15 mouse cellular contexts compared by ENCODE assay signal in genomic region chr8:83423032-83423825, GRCm38 (mm10). TPM values are rescaled to one million over a fixed set of nuclear protein-coding genes. Genes with fewer than 3 reads are reported as not detected.
DNase-seq lines count a peak whose midpoint lies in the region; ATAC-seq and TF ChIP-seq lines count a peak whose summit lies in the region.
"Had no signal": no experiment of that assay in that cellular context is flagged by ENCODE, and none has a peak within 500 bp of the region (broad histone marks: within the 10 kb centered on the region; RNA-seq: fewer than 3 reads in every experiment).

No protein-coding gene starts in this region.

- H3K9me3 ChIP-seq in stomach, embryonic 14.5 days (ENCODE audit: control insufficient read depth, low read depth, low read length): no peaks in the 10 kb centered on the region
- H3K9me3 ChIP-seq in stomach, postnatal 0 days (ENCODE audit: control insufficient read depth, low read length): no peaks in the 10 kb centered on the region
- no peaks in the 10 kb centered on the region for H3K9me3 ChIP-seq in liver, embryonic 13.5 days (replicated peaks)
- H3K9me3 ChIP-seq in embryonic facial prominence, embryonic 10.5 days: no peaks in the 10 kb centered on the region
- H3K9me3 ChIP-seq: heart, embryonic 15.5 days; limb, embryonic 10.5 days; megakaryocyte, embryonic 14.5 days had no signal

- peak; percentile 65; the same call in 1 of the 2 replicates for ATAC-seq in stomach, embryonic 14.5 days (ENCODE audit: insufficient number of reproducible peaks, insufficient read depth, low FRiP score, low read depth)
- no peak for ATAC-seq in stomach, postnatal 0 days (ENCODE audit: low FRiP score, low TSS enrichment)
- peak; percentile 93 for ATAC-seq in liver, embryonic 13.5 days (ENCODE audit: low read depth)

- no peaks in the 10 kb centered on the region for H3K27me3 ChIP-seq in stomach, embryonic 14.5 days (ENCODE audit: control insufficient read depth, insufficient read depth, low read length)
- H3K27me3 ChIP-seq in stomach, postnatal 0 days (ENCODE audit: control insufficient read depth, insufficient read depth, low read length): no peaks in the 10 kb centered on the region
- H3K27me3 ChIP-seq in liver, embryonic 13.5 days: no peaks in the 10 kb centered on the region
- no peaks in the 10 kb centered on the region for H3K27me3 ChIP-seq in embryonic facial prominence, embryonic 10.5 days (replicated peaks; ENCODE audit: low read depth, poor library complexity, severe bottlenecking)

- H3K9ac ChIP-seq in stomach, embryonic 14.5 days (replicated peaks; ENCODE audit: low read depth, low read length): no peak overlapping the region
- H3K9ac ChIP-seq in stomach, postnatal 0 days (ENCODE audit: low read length): no peak overlapping the region
- peak overlapping the region; percentile 67 for H3K9ac ChIP-seq in liver, embryonic 13.5 days
- H3K9ac ChIP-seq: heart, embryonic 15.5 days had no signal

- TF ChIP-seq CTCF in stomach, postnatal 0 days (IDR thresholded peaks at IDR 0.05; ENCODE audit: low read depth): no peak

- peak; percentile 21 for DNase-seq in adrenal gland, postnatal 10 days
- DNase-seq in adrenal gland, adult 2 months: no peak
- DNase-seq in stomach, postnatal 0 days (ENCODE audit: low spot score): no peak
- peak; percentile 81 for DNase-seq in liver, embryonic 13.5 days
- no peak for DNase-seq in cerebellum, adult 8-10 months
- DNase-seq in embryonic facial prominence, embryonic 10.5 days (ENCODE audit: low spot score): no peak
- DNase-seq in left cerebral cortex, adult 8-10 months (ENCODE audit: low spot score in 2 of 2): no peak
- DNase-seq: adrenal gland, postnatal 25 days; cerebellum, postnatal 10 days; right cerebral cortex, adult 18-20 months had no signal

- no peak overlapping the region for H3K27ac ChIP-seq in stomach, embryonic 14.5 days (ENCODE audit: low read length)
- H3K27ac ChIP-seq in stomach, postnatal 0 days (replicated peaks): no peak overlapping the region
- H3K27ac ChIP-seq in liver, embryonic 13.5 days: peak overlapping the region; percentile 97
- H3K27ac ChIP-seq in embryonic facial prominence, embryonic 10.5 days (replicated peaks): no peak overlapping the region
- H3K27ac ChIP-seq: heart, embryonic 15.5 days; limb, embryonic 10.5 days had no signal

- H3K4me1 ChIP-seq in stomach, embryonic 14.5 days (ENCODE audit: control insufficient read depth, insufficient read depth, low read length): no peaks in the 10 kb centered on the region
- H3K4me1 ChIP-seq in stomach, postnatal 0 days (replicated peaks; ENCODE audit: control insufficient read depth, insufficient read depth): no peaks in the 10 kb centered on the region
- H3K4me1 ChIP-seq in liver, embryonic 13.5 days (replicated peaks): peaks cover 77% of the 10 kb centered on the region
- H3K4me1 ChIP-seq in embryonic facial prominence, embryonic 10.5 days: peaks cover 3% of the 10 kb centered on the region; the same call in 1 of the 2 replicates
- H3K4me1 ChIP-seq: limb, embryonic 10.5 days; megakaryocyte, embryonic 14.5 days had no signal

- no peak overlapping the region for H3K4me3 ChIP-seq in stomach, embryonic 14.5 days (ENCODE audit: low read depth, low read length)
- no peak overlapping the region for H3K4me3 ChIP-seq in stomach, postnatal 0 days (ENCODE audit: low read depth, low read length)
- peak overlapping the region; percentile 25 for H3K4me3 ChIP-seq in liver, embryonic 13.5 days (replicated peaks)
- no peak overlapping the region for H3K4me3 ChIP-seq in embryonic facial prominence, embryonic 10.5 days
- H3K4me3 ChIP-seq: heart, embryonic 15.5 days; limb, embryonic 10.5 days; megakaryocyte, embryonic 14.5 days had no signal

- no peak overlapping the region for H3K4me2 ChIP-seq in stomach, embryonic 14.5 days (replicated peaks; ENCODE audit: low read depth, low read length)
- no peak overlapping the region for H3K4me2 ChIP-seq in stomach, postnatal 0 days (replicated peaks; ENCODE audit: low read depth)
- H3K4me2 ChIP-seq in liver, embryonic 13.5 days: peak overlapping the region; percentile 63
- H3K4me2 ChIP-seq: heart, embryonic 15.5 days had no signal

- TF ChIP-seq EP300 in stomach, postnatal 0 days (optimal IDR thresholded peaks at IDR 0.05): no peak

- no peaks in the 10 kb centered on the region for H3K36me3 ChIP-seq in stomach, embryonic 14.5 days (ENCODE audit: control insufficient read depth, insufficient read depth, low read length)
- no peaks in the 10 kb centered on the region for H3K36me3 ChIP-seq in stomach, postnatal 0 days (ENCODE audit: control insufficient read depth, insufficient read depth, low read length)
- H3K36me3 ChIP-seq in liver, embryonic 13.5 days: no peaks in the 10 kb centered on the region
- H3K36me3 ChIP-seq in embryonic facial prominence, embryonic 10.5 days (replicated peaks): no peaks in the 10 kb centered on the region
- H3K36me3 ChIP-seq: heart, embryonic 15.5 days; limb, embryonic 10.5 days had no signal

- WGBS in stomach, embryonic 14.5 days: 81% methylated on average over 13 of the region's 13 CpGs
- WGBS in stomach, postnatal 0 days: 72% methylated on average over 13 of the region's 13 CpGs
- 16% methylated on average over 13 of the region's 13 CpGs for WGBS in liver, embryonic 13.5 days (ENCODE audit: insufficient replicate concordance)
- 75% methylated on average over 13 of the region's 13 CpGs for WGBS in embryonic facial prominence, embryonic 10.5 days

RNA-seq across cellular contexts. Expression of gene Clgn, which starts 33.6 kb away (rescaled TPM):
- total RNA-seq in adrenal gland, postnatal 10 days (2021): 1 to 10 TPM in 1 of 2 experiments, under 1 TPM in 1; 0.60 to 1.4 TPM
- total RNA-seq in adrenal gland, adult 2 months (2021): under 1 TPM in 1 of 2 experiments, not detected in 1; 0.17 TPM
- not detected in 2 replicates for polyA plus RNA-seq in adrenal gland, adult 2 months (2012; rRNA removed)
- 0.33 and 0.84 TPM in 2 replicates for polyA plus RNA-seq in stomach, embryonic 14.5 days (2014; fragmentation: Nextera tagmentation; extraction: Ambion mirVana)
- polyA plus RNA-seq in stomach, postnatal 0 days (2015; fragmentation: Nextera tagmentation; extraction: Ambion mirVana): 0.19 and 0.27 TPM in 2 replicates
- polyA plus RNA-seq in liver, embryonic 13.5 days (2015; fragmentation: Nextera tagmentation; extraction: Ambion mirVana): 0.38 and 0.58 TPM in 2 replicates
- 2.4 TPM in 2 replicates for polyA plus RNA-seq in embryonic facial prominence, embryonic 10.5 days (2016; fragmentation: Nextera tagmentation; extraction: Ambion mirVana)
- total RNA-seq in left cerebral cortex, adult 8-10 months (2022): 1 to 10 TPM; 8.6 to 9.6 (median 9.2) TPM
- total RNA-seq: gastrocnemius, adult 8-10 months had no signal

RNA-seq across cellular contexts. Expression of gene Scoc, which starts 35.0 kb away (rescaled TPM):
- total RNA-seq in adrenal gland, postnatal 10 days (2021): 10 to 100 TPM; 58.0 to 62.4 TPM
- 10 to 100 TPM; 73.5 to 82.5 TPM for total RNA-seq in adrenal gland, adult 2 months (2021)
- polyA plus RNA-seq in adrenal gland, adult 2 months (2012; rRNA removed): 0.93 and 1.2 TPM in 2 replicates
- polyA plus RNA-seq in stomach, embryonic 14.5 days (2014; fragmentation: Nextera tagmentation; extraction: Ambion mirVana): 123 and 132 TPM in 2 replicates
- polyA plus RNA-seq in stomach, postnatal 0 days (2015; fragmentation: Nextera tagmentation; extraction: Ambion mirVana): 67.4 and 73.4 TPM in 2 replicates
- polyA plus RNA-seq in liver, embryonic 13.5 days (2015; fragmentation: Nextera tagmentation; extraction: Ambion mirVana): 75.5 and 95.5 TPM in 2 replicates
- polyA plus RNA-seq in embryonic facial prominence, embryonic 10.5 days (2016; fragmentation: Nextera tagmentation; extraction: Ambion mirVana): 103 and 111 TPM in 2 replicates
- 100 to 1,000 TPM; 198 to 226 (median 211) TPM for total RNA-seq in left cerebral cortex, adult 8-10 months (2022)

Comparison
In these comparisons a context has a peak if more than half of its experiments do, and no peak if none do; other contexts are left out.
1. DNase-seq: peak in adrenal gland, postnatal 10 days (single experiment) and liver, embryonic 13.5 days (single experiment); none in adrenal gland, adult 2 months (single experiment), stomach, postnatal 0 days (single experiment), cerebellum, adult 8-10 months (single experiment), embryonic facial prominence, embryonic 10.5 days (single experiment) and left cerebral cortex, adult 8-10 months (0 of 2).
2. RNA of gene Scoc, which starts 35.0 kb away (polyA plus RNA-seq): 123 to 132 TPM in stomach, embryonic 14.5 days, 103 to 111 TPM in embryonic facial prominence, embryonic 10.5 days, 75.5 to 95.5 TPM in liver, embryonic 13.5 days and 67.4 to 73.4 TPM in stomach, postnatal 0 days; 0.93 to 1.2 TPM in adrenal gland, adult 2 months; every median in the first group is over 10 times any median in the second.